Mouse (Mus musculus) right cerebral cortex, adult 2 months (tissue): ENCODE results near the gene Gm10334.
"Not testable (repeated sequence)": the region's sequence is repeated elsewhere in the genome, so short reads cannot be mapped to it uniquely, and the experiment has no call there.

Source experiments
- DNase-seq, 2 experiments: peaks; one replicate each; pipeline ENCODE4 v3.0.0; 2021 to 2022; ENCODE audit warnings: low spot score in 2 of 2

The Gm10334 gene

GRCm38 (mm10) chr6:41446045-41446444 is at the start of gene Gm10334:
Gene Gm10334 (minus strand): TSS chr6:41446145.
- not testable (repeated sequence) for DNase-seq

- not testable (repeated sequence) for DNase-seq
Measured at GRCm38 (mm10) chr6:41458632-41459031, 12.7 kb upstream of the Gm10334 start, which contains the start of gene Prss1. Gene Prss1 (plus strand): TSS chr6:41458932.

- DNase-seq, result not testable (repeated sequence)
Measured at GRCm38 (mm10) chr6:41442261-41442660, 3.7 kb downstream of the Gm10334 start.
